Mouse (Mus musculus) embryo, embryonic 11 days (tissue): ENCODE measurements at regions not wholly inside any gene's neighbourhood (a gene's known extent, or its start where the extent isn't known, plus 50 kb on each side); places are given as distances from the start of the nearest gene placed in this dataset.

Experiments
- DNase-seq: peaks from one replicate; pipeline ENCODE4 v3.0.0-alpha.2; 2015

- DNase-seq = no peak
Observed at GRCm38 (mm10) chr11:15218671-15219070, 619.6 kb downstream of the Pom121l12 start.

- no peak for DNase-seq
Observed at GRCm38 (mm10) chr11:15221856-15222255, 622.8 kb downstream of the Pom121l12 start.

DNA sequence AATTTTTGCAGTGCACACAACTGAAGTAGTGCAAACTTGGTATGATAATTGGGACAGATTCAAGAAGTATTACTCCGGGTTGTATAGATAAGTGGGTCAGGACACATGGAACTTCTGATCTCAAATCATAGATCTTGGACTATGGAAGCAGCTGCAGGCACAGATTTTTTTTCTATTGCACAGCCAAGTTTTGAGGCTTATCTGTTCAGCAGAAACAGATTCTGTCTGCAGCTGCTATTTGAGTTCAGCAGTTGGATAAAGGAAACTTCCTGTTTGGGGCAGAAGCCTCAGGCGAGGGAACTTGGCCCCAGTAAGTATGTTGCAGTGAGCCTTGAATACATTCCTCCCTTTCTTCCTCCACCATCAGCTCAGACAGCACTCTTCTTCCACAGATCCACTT, 650.9 kb downstream of the Pom121l12 start:
- DNase-seq = peak; percentile 3

DNA sequence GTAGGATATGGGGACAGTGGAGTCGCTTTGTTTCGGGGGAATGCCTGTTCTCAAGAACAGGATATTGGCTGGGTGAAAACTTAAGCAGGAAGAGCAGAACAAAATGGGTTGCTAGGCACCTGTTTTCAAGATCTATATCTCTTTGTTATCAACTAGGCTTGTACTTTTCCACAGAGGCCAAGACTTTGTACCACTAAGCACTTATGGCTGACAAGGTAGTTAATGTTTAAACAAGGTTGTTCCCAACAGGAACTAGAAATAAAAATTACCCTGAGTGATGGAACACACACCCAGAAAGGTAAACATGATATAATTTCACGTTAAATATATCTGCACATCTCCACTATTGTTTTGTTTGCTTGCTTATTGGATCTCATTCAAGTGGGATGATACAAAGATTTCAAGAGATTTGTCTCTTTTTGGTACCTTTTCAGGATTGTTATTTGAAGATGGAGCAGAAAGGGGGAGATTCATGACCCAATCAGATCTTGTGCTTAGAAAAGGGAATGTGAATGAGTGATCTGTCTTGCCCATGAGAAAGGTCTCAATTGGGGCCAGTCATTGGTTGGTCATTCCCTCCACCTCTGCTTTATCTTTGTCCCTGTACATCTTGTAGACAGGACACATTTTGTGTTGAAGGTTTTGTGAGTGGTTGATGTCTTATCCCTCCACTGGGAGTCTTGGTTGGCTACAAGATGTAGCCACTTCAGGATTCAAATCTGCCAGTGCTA, 675.1 kb downstream of the Pom121l12 start:
- DNase-seq = no peak

- DNase-seq = no peak
Observed at GRCm38 (mm10) chr11:15308457-15308856, 709.4 kb downstream of the Pom121l12 start.
